Mouse (Mus musculus) lung, postnatal 0 days (tissue): ENCODE measurements around the gene Hist1h1c.

Experiments
- CTCF ChIP-seq: IDR thresholded peaks from 2 replicates; pipeline ENCODE4 v1.5.1; 2016; ENCODE audit warnings: antibody characterized with exemption, mild to moderate bottlenecking
- EP300 ChIP-seq: IDR thresholded peaks from 2 replicates; pipeline ENCODE4 v1.6.1; 2016; ENCODE audit warnings: antibody characterized with exemption, mild to moderate bottlenecking, control low read depth

DNA sequence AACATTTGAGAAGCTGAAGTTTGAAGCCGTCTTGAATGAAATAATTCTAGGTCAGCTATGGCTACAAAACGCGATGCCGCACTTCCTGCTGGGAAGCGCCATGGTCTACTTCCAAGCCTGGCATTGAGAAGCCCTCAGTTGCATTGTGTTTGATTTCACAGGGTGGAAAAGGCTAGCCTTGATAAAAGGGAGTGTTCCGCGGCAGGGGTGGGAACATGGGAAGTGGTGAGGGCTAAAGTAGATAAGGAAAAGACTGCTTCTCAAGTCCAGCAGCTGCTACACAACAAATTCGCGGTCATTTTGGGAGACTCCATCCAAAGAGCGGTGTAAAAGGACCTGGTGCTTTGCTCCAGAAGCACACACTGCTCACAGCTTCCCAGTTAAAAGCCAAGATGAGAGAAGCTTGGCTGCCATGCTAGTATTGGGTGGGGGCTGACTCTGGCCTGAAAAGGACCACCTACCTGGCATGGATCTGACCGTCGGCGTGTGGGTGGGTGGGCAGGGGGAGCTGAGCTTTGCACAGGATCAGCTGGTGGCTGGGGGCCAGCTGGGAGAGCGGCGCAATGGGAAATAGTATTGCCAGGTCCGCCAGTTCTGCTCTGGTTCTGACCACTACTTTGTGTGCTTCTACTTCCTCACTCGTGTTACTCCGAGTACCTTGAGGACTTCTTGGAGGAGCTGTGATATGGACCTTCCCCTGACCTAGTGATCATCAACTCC lies 10.0 kb upstream of the Hist1h1c start:
- TF ChIP-seq CTCF = no peak
- no peak for TF ChIP-seq EP300
